Mouse (Mus musculus): ENCODE measurements around the gene Drosha.
"Not testable (repeated sequence)": the region's sequence is repeated elsewhere in the genome, so short reads cannot be mapped to it uniquely, and the experiment has no call there.

The Drosha gene

GRCm38 (mm10) chr15:12919967-12920870 lies 95.6 kb downstream of the Drosha start:
- in situ Hi-C loops (cut with MboI; ENCODE audit: low sequenced_read_pairs): no loop called here

- in situ Hi-C loops (cut with MboI; ENCODE audit: low sequenced_read_pairs): no loop called here
Measured at GRCm38 (mm10) chr15:12921901-12922300, 97.3 kb downstream of the Drosha start.

DNA sequence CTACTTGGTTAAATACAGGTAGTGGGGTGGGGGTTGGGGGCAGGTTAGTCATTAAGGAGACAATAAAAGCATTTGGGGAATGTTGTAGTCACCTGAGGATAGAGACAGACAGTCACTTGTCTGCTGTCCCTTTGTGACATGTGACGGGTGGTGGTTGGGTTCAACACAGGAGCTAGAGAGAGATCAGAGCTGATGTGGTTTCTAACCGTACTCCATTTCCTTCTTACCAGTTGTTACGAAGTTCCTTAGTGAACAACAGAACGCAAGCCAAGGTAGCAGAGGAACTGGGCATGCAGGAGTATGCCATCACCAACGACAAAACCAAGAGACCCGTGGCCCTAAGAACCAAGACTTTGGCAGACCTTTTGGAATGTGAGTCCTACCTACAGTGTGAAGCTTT lies 99.2 kb downstream of the Drosha start:
- in situ Hi-C loops (cut with MboI; ENCODE audit: low sequenced_read_pairs): no loop called here

- in situ Hi-C loops (cut with MboI; ENCODE audit: low sequenced_read_pairs): no loop called here
Measured at GRCm38 (mm10) chr15:12931481-12931880, 106.9 kb downstream of the Drosha start.

DNA sequence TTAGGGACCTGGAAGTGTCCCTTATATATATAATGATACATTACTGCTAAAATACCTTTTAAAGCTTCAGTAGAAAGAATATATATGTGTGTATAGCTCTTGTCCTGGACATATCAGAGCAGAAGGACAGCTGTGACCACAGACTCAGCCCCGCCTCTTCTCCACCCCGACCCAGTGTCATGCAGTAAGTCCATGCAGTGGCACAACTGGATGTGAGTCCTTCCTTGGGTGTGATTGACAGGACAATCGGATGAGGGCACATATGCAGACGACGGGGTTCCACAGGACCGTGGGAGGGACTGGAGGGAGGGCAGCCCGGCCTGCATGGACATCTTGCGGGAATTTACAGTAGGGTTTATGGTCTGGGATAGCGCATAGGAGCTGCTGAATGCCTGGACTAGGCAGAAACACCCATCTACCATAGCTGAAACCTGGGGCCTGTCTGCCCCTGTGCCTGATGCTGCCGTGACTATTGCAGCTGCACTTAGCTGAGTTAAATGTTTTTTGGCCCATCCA lies 111.7 kb downstream of the Drosha start:
- in situ Hi-C loops (cut with MboI; ENCODE audit: low sequenced_read_pairs): no loop called here

DNA sequence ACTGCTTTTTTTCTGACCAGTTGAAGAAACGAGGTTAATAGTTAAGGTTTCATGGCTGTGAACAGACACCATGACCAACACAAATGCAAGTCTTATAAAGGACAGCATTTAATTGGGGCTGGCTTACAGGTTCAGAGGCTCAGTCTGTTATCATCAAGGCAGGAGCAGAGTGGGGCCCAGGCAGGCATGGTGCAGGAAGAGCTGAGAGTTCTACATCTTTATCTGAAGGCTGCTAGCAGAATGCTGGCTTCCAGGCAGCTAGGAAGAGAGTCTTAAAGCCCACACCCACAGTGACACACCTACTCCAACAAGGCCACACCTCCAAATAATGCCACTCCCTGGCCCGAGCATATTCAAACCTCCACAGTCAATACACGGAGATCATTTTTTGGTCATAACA lies 112.7 kb downstream of the Drosha start:
- in situ Hi-C loops (cut with MboI; ENCODE audit: low sequenced_read_pairs): not testable (repeated sequence)

DNA sequence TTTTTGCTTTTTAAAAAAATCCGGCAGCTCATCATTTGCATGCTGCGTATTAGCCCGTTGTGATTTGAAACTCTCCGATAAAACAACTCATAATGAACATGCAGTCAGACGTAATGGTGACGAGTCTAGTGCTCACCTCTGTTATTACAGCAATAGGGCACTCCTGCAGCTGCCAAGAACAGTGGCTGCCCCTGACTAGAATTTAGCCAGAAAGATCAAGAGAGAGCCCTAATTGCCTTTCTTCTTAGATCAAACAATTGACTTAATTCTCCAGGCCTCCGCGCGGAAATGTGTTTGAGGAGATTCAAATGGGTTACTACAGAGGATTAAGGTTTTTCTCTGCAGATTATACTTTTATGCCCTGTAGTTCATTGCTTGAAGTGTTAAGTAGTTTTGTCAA lies 116.5 kb downstream of the Drosha start:
- in situ Hi-C loops (cut with MboI; ENCODE audit: low sequenced_read_pairs): no loop called here

DNA sequence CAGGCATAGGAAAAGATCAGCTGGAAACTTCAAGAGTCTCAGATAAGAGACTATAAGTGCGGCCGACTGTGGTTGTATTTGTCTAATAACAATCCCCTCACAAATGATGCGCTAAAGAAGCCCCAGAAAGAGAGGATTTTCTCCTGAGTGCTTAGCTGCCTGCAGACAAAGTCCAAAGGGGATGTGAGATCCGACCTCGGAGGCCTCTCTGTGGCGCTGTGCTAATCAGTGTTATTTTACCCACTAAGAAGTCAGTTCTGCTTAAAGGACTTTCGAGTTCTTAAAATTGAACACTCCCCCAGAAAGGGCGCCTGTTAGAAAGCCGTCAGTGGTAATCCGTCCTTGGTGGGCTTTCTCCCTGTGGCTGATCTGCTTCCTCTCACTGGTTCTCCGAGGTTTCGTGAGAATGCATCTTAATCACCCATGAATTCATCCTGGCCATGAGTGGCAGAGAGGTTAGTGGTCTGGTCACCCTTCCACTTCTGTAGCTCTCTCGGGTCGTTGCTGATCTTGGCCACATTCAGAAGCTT lies 117.1 kb downstream of the Drosha start:
- in situ Hi-C loops (cut with MboI; ENCODE audit: low sequenced_read_pairs): no loop called here

- in situ Hi-C loops (cut with MboI; ENCODE audit: low sequenced_read_pairs): no loop called here
Measured at GRCm38 (mm10) chr15:12942424-12942823, 117.8 kb downstream of the Drosha start.

GRCm38 (mm10) chr15:12958051-12958450 lies 133.4 kb downstream of the Drosha start:
- in situ Hi-C loops (cut with MboI; ENCODE audit: low sequenced_read_pairs): no loop called here

GRCm38 (mm10) chr15:12962179-12962578 lies 137.6 kb downstream of the Drosha start:
- in situ Hi-C loops (cut with MboI; ENCODE audit: low sequenced_read_pairs): no loop called here

- in situ Hi-C loops (cut with MboI; ENCODE audit: low sequenced_read_pairs): no loop called here
Measured at GRCm38 (mm10) chr15:12965209-12965608, 140.6 kb downstream of the Drosha start.

- in situ Hi-C loops (cut with MboI; ENCODE audit: low sequenced_read_pairs): no loop called here
Measured at GRCm38 (mm10) chr15:12968815-12969214, 144.2 kb downstream of the Drosha start.

- in situ Hi-C loops (cut with MboI; ENCODE audit: low sequenced_read_pairs): no loop called here
Measured at GRCm38 (mm10) chr15:12972441-12972840, 147.8 kb downstream of the Drosha start.
